Mouse (Mus musculus) midbrain, postnatal 0 days (tissue): ENCODE results near the gene Ahctf1. TPM values are rescaled to one million over a fixed set of nuclear protein-coding genes. Genes with fewer than 3 reads are reported as not detected.
"Not testable (repeated sequence)": the region's sequence is repeated elsewhere in the genome, so short reads cannot be mapped to it uniquely, and the experiment has no call there.

ENCODE experiments used
- ATAC-seq: fragments of 200-750 bp; cut with Nextera tagmentation; 2 replicates; pipeline ENCODE4 v1.8.0; 2017; ENCODE audit warnings: moderate number of reproducible peaks, mild to moderate bottlenecking, moderate TSS enrichment, moderate library complexity; ENCODE audit not compliant: low FRiP score
- DNase-seq: peaks from one replicate; pipeline ENCODE4 v3.0.0-alpha.2; 2015; ENCODE audit warnings: low spot score
- H3K27ac ChIP-seq: fragments of 300-500 bp; sonication (generic); 2 replicates; pipeline ENCODE4 v1.5.1; 2014; ENCODE audit warnings: low read depth, mild to moderate bottlenecking, low read length, mixed read lengths
- H3K27me3 ChIP-seq: fragments of 300-500 bp; sonication (generic); 2 replicates; pipeline ENCODE4 v1.6.1; 2014; ENCODE audit warnings: low read length, control low read depth, mixed read lengths; ENCODE audit not compliant: insufficient read depth
- H3K36me3 ChIP-seq: fragments of 300-500 bp; sonication (generic); 2 replicates; pipeline ENCODE4 v1.6.1; 2014; ENCODE audit warnings: low read length, control low read depth, mixed read lengths; ENCODE audit not compliant: insufficient read depth
- H3K4me1 ChIP-seq: fragments of 300-500 bp; sonication (generic); 2 replicates; pipeline ENCODE4 v1.6.1; 2014; ENCODE audit warnings: mild to moderate bottlenecking, control low read depth, antibody characterized with exemption, low read length, mixed read lengths; ENCODE audit not compliant: insufficient read depth
- H3K4me2 ChIP-seq: fragments of 300-500 bp; sonication (generic); 2 replicates; pipeline ENCODE4 v1.6.1; 2014; ENCODE audit warnings: low read depth, mild to moderate bottlenecking, low read length, mixed read lengths; ENCODE audit not compliant: poor library complexity, severe bottlenecking
- H3K4me3 ChIP-seq: fragments of 300-500 bp; sonication (generic); 2 replicates; pipeline ENCODE4 v1.5.1; 2014; ENCODE audit warnings: low read depth, mild to moderate bottlenecking, low read length, moderate library complexity
- H3K9ac ChIP-seq: fragments of 300-500 bp; sonication (generic); replicated peaks from 2 replicates; pipeline ENCODE4 v1.6.1; 2014; ENCODE audit warnings: mild to moderate bottlenecking, low read length, moderate library complexity, mixed read lengths; ENCODE audit not compliant: poor library complexity, severe bottlenecking
- H3K9me3 ChIP-seq: fragments of 300-500 bp; sonication (generic); 2 replicates; pipeline ENCODE4 v1.6.1; 2016; ENCODE audit warnings: low read length, control low read depth
- CTCF ChIP-seq: IDR thresholded peaks from 2 replicates; pipeline ENCODE4 v1.5.1; 2016; ENCODE audit warnings: antibody characterized with exemption, mild to moderate bottlenecking
- WGBS: fragments of 180-500 bp; shearing (Covaris S2); extraction: QIAGEN DNeasy Blood & Tissue Kit; methylation state at CpG from one replicate; pipeline ENCODE4 v1.1.7; 2014; 5-methylcytosine and 5-hydroxymethylcytosine counted together
- polyA plus RNA-seq: library from polyadenylated mRNA; unstranded; fragments of >200 nt; fragmentation: Nextera tagmentation; extraction: Ambion mirVana; gene quantifications from 2 replicates; pipeline ENCODE4 v1.2.1, GENCODE M21; 2015
- total RNA-seq: library from RNA; depleted of rRNA; stranded (reverse); fragments of >200 nt; gene quantifications from 2 replicates; pipeline ENCODE4 v1.2.3, GENCODE M21; 2014

Gene Ahctf1
- total and polyA plus RNA-seq, 2 experiments from 2014 or later: 9.3 to 20.7 TPM

DNA sequence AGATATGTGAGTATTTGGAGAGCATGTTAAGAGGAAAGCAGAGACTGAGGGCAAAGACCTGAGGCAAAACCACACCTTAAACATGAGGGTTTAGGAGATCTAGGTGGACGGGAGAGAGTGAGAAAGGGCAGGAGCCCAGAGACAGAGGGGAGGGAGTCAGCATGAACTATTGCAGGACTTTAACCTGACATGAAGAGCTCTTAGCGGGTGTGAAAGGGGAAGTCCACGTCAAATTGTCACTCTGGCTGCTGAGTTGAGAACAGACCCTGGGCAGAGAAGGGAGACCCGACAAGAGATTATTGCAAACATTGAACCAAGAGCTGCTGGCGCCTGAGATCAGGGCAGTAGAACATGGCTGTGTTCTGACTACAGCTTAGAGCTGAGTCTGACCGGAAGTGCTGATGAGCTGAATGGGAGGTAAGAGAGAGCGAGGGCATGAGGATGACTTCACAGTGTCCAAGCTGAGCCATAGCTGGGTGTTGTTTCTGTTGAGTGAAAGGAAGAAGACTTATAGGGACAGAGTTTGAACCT lies 29.3 kb upstream of the Ahctf1 start:
- DNase-seq (no peak), ATAC-seq (no peak)
- H3K27me3 ChIP-seq: no peaks in the 10 kb centered on the region
- 83% methylated on average over 7 of the region's 7 CpGs for WGBS
- no peak overlapping the region for H3K27ac ChIP-seq
- H3K4me3 ChIP-seq: no peak overlapping the region
- no peak overlapping the region for H3K9ac ChIP-seq
- no peaks in the 10 kb centered on the region for H3K36me3 ChIP-seq
- H3K4me1 ChIP-seq: no peaks in the 10 kb centered on the region
- no peaks in the 10 kb centered on the region for H3K9me3 ChIP-seq
- TF ChIP-seq CTCF: no peak
- no peak overlapping the region for H3K4me2 ChIP-seq

DNA sequence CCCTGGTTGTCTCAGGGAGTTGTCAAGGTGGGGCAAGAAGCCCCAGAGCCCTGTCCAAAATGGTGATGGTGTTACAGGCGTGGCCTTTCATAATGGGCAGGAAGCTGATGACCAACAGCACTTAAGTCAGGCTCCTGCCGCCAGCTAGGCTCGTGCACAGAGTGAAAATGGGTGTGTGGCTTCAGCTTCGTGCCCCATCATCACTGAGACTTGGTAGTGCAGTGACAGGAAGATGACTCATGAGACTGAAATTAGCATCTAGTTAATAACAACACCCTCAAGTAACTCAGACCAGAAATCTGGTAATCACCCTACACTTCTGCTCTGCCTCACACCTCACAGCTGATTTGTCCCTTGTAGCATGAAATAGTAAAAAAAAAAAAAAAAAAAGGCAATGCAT lies 25.4 kb upstream of the Ahctf1 start:
- no peak for ATAC-seq
- no peak for DNase-seq
- Histone ChIP-seq H3K4me2 (no peak overlapping the region), H3K27me3 (no peaks in the 10 kb centered on the region), H3K27ac (no peak overlapping the region), H3K4me1 (no peaks in the 10 kb centered on the region), H3K4me3 (no peak overlapping the region), H3K9ac (no peak overlapping the region), H3K36me3 (no peaks in the 10 kb centered on the region), H3K9me3 (no peaks in the 10 kb centered on the region)
- 84% methylated on average over 4 of the region's 4 CpGs for WGBS
- TF ChIP-seq CTCF: no peak

DNA sequence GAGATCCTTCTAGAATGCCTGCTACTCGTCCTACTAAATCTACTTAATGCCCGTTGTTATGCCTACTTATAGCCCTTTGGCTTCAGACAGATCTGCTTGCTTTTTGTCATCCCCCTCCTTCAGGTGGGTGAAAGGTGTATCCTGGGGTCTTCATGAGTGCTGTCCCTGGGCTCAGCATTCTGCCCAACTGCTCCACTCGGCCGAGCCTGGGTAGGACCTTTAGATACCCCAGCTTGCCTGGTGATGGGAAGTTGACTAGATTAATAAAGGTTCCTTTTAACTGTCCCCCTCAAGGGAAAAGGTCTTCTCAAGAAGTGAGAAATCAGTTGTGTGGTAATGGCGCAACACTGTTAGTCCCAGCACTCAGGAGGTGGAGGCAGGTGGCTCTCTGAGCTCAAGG lies 24.6 kb upstream of the Ahctf1 start:
- TF ChIP-seq CTCF: no peak

DNA sequence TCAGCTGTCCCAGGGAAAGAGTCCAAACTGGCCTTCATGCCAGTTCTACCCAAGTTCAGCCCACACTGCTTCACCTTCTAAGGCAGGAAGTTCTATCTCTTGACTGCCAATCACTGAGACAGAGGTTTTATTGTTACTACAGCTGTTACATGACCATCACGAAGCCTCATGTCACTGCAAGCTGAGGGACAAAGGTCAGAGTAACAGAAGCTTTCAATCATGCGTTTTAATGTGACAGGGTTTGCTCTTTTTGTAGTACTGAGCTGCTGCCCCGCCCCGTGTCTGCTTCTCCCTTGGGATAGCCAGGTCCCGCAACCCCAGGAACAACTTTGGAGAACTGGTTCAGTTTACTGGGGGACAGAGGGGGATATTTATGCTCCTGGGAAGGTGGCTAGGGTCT lies 21.1 kb upstream of the Ahctf1 start:
- no peaks in the 10 kb centered on the region for H3K27me3 ChIP-seq
- H3K9ac ChIP-seq: no peak overlapping the region
- 81% methylated on average over 5 of the region's 5 CpGs for WGBS
- no peaks in the 10 kb centered on the region for H3K4me1 ChIP-seq
- ATAC-seq (no peak), DNase-seq (no peak)
- H3K36me3 ChIP-seq: no peaks in the 10 kb centered on the region
- H3K4me2 ChIP-seq: no peak overlapping the region
- no peak overlapping the region for H3K27ac ChIP-seq
- no peak overlapping the region for H3K4me3 ChIP-seq
- TF ChIP-seq CTCF: no peak
- no peaks in the 10 kb centered on the region for H3K9me3 ChIP-seq

More for the DNA sequence above, 24.6 kb upstream of the Ahctf1 start:
- Histone ChIP-seq H3K4me3 (no peak overlapping the region), H3K27me3 (no peaks in the 10 kb centered on the region), H3K36me3 (no peaks in the 10 kb centered on the region), H3K4me1 (no peaks in the 10 kb centered on the region), H3K4me2 (no peak overlapping the region), H3K9me3 (no peaks in the 10 kb centered on the region), H3K9ac (no peak overlapping the region), H3K27ac (no peak overlapping the region)
- 93% methylated on average over 5 of the region's 5 CpGs for WGBS
- no peak for ATAC-seq
- no peak for DNase-seq

DNA sequence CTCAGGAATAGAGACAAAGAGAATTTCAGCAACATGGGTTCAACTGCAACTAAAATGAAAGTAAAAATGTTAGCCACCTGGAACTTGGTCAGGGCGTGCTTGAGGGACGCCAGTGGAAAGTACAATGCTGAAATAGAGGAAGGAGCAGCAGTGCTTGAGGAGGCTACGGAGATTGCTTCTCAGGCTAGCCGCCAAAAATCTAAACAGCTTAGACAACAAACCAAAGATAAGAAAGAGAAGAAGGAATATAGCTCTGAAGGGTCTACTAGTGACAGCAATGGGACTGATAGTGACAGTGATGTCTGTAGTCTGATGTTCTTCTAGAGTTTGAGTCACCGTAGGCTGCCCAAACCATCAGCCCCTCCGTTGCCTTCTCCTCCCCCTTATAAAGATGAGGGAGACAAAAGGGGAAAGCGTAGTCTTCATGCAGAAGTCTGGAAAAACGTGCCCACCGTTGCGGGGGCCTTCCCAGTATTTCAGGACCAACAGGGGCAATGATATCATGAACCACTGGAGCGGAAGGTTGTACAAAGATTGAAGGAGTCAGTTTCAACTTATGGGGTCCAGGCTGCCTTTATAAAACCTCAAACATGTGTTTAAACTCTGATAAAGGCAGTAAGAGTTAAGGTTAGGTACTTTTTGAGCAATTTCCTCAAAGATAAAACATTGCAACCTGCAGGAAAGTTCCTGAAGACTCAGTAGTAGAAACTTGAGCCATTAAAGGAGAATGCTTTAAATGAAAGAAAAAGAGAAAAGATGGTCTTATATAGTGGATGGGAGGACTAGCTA lies 15.2 kb upstream of the Ahctf1 start:
- ATAC-seq, H3K9ac ChIP-seq, H3K27me3 ChIP-seq, H3K4me2 ChIP-seq, DNase-seq, H3K9me3 ChIP-seq, H3K4me3 ChIP-seq, H3K36me3 ChIP-seq, H3K4me1 ChIP-seq, H3K27ac ChIP-seq: not testable (repeated sequence)
- WGBS: 93% methylated on average over 11 of the region's 11 CpGs

DNA sequence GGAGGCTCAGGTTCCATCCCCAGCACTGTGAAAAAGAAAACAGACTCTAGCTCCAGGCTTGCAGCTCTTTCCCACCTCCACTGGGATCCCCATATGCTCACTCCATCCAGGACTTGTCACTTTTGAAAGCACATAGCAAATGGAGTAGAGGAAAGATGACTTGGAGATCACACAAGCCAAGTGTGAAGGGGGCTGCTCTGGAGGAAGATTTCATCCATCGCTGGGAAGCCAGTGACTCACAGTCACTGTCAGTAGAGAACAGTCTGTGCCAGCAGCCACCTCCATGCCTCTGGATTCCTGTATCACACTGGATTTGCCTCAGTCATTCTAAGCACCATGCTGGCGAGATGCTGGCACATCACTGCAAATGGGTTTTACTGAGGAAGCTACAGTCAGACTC lies 11.1 kb upstream of the Ahctf1 start:
- WGBS: 87% methylated on average over 2 of the region's 2 CpGs
- Histone ChIP-seq H3K4me1 (no peaks in the 10 kb centered on the region), H3K9ac (no peak overlapping the region), H3K27me3 (no peaks in the 10 kb centered on the region), H3K36me3 (no peaks in the 10 kb centered on the region), H3K4me2 (no peak overlapping the region), H3K27ac (no peak overlapping the region), H3K4me3 (no peak overlapping the region), H3K9me3 (no peaks in the 10 kb centered on the region)
- no peak for DNase-seq
- TF ChIP-seq CTCF: no peak
- ATAC-seq: no peak
